In genomic region chr9:39708958-39709357, GRCm38 (mm10) we compare ENCODE assay signal across 13 mouse cellular contexts. TPM values are rescaled to one million over a fixed set of nuclear protein-coding genes. Genes with fewer than 3 reads are reported as not detected.
DNase-seq lines count a peak whose midpoint lies in the region; ATAC-seq and TF ChIP-seq lines count a peak whose summit lies in the region.
"Had no signal": no experiment of that assay in that cellular context is flagged by ENCODE, and none has a peak within 500 bp of the region (broad histone marks: within the 10 kb centered on the region; RNA-seq: fewer than 3 reads in every experiment).

No protein-coding gene starts in this region.

- H3K9ac ChIP-seq in embryonic facial prominence, embryonic 14.5 days (ENCODE audit: low read depth, low read length), result no peak overlapping the region
- no peak overlapping the region for H3K9ac ChIP-seq in lung, embryonic 15.5 days
- no peak overlapping the region for H3K9ac ChIP-seq in lung, postnatal 0 days (replicated peaks; ENCODE audit: low read depth)
- H3K9ac ChIP-seq in heart, embryonic 12.5 days, result no peak overlapping the region
- H3K9ac ChIP-seq: neural tube, embryonic 12.5 days had no signal

- peak; percentile 14 for DNase-seq in embryonic facial prominence, embryonic 14.5 days (ENCODE audit: low spot score)
- DNase-seq in embryonic facial prominence, embryonic 10.5 days (ENCODE audit: low spot score), result no peak
- no peak for DNase-seq in lung, postnatal 0 days (ENCODE audit: low spot score)
- peak; percentile 56 to 68 for DNase-seq in kidney, postnatal 4 days
- no peak for DNase-seq in thymus, postnatal 0 days (ENCODE audit: low spot score)
- no peak for DNase-seq in retina, embryonic 14.5 days (ENCODE audit: low spot score)
- DNase-seq: adrenal gland, adult 8-10 months had no signal

- no peak for TF ChIP-seq CTCF in lung, postnatal 0 days (IDR thresholded peaks at IDR 0.05)

- WGBS in embryonic facial prominence, embryonic 14.5 days, result 59% methylated on average over 3 of the region's 3 CpGs
- 83% methylated on average over 3 of the region's 3 CpGs for WGBS in embryonic facial prominence, embryonic 10.5 days
- WGBS in lung, embryonic 15.5 days, result 37% methylated on average over 3 of the region's 3 CpGs
- 49% methylated on average over 3 of the region's 3 CpGs for WGBS in lung, postnatal 0 days
- WGBS in heart, embryonic 12.5 days, result 45% methylated on average over 3 of the region's 3 CpGs

- H3K4me3 ChIP-seq in embryonic facial prominence, embryonic 14.5 days (ENCODE audit: low read depth, low read length), result no peak overlapping the region
- no peak overlapping the region for H3K4me3 ChIP-seq in embryonic facial prominence, embryonic 10.5 days
- H3K4me3 ChIP-seq in lung, embryonic 15.5 days, result no peak overlapping the region
- no peak overlapping the region for H3K4me3 ChIP-seq in lung, postnatal 0 days (ENCODE audit: low read depth, low read length)
- no peak overlapping the region for H3K4me3 ChIP-seq in heart, embryonic 12.5 days
- H3K4me3 ChIP-seq: megakaryocyte, embryonic 14.5 days; neural tube, embryonic 12.5 days had no signal

- no peak for TF ChIP-seq EP300 in lung, postnatal 0 days (IDR thresholded peaks at IDR 0.05)

- no peaks in the 10 kb centered on the region for H3K4me1 ChIP-seq in embryonic facial prominence, embryonic 14.5 days (ENCODE audit: control insufficient read depth, insufficient read depth, low read length)
- no peaks in the 10 kb centered on the region for H3K4me1 ChIP-seq in embryonic facial prominence, embryonic 10.5 days
- 0 out of 2 replicates have a peak, but pooled peaks cover 3% of the 10 kb centered on the region for H3K4me1 ChIP-seq in lung, embryonic 15.5 days
- H3K4me1 ChIP-seq in lung, postnatal 0 days (ENCODE audit: insufficient read depth, low read depth, low read length), result no peaks in the 10 kb centered on the region
- H3K4me1 ChIP-seq in heart, embryonic 12.5 days (replicated peaks), result no peaks in the 10 kb centered on the region; the same call in 1 of the 2 replicates
- H3K4me1 ChIP-seq: megakaryocyte, embryonic 14.5 days; neural tube, embryonic 12.5 days had no signal

- H3K27ac ChIP-seq in embryonic facial prominence, embryonic 14.5 days (replicated peaks; ENCODE audit: low read depth, low read length), result no peak overlapping the region
- no peak overlapping the region for H3K27ac ChIP-seq in embryonic facial prominence, embryonic 10.5 days (replicated peaks)
- H3K27ac ChIP-seq in lung, embryonic 15.5 days, result no peak overlapping the region
- no peak overlapping the region for H3K27ac ChIP-seq in lung, postnatal 0 days (ENCODE audit: low read length)
- no peak overlapping the region for H3K27ac ChIP-seq in heart, embryonic 12.5 days (ENCODE audit: poor library complexity, severe bottlenecking)
- H3K27ac ChIP-seq: neural tube, embryonic 12.5 days had no signal

- H3K9me3 ChIP-seq in embryonic facial prominence, embryonic 14.5 days (ENCODE audit: control insufficient read depth, low read length), result no peaks in the 10 kb centered on the region
- H3K9me3 ChIP-seq in embryonic facial prominence, embryonic 10.5 days, result no peaks in the 10 kb centered on the region
- no peaks in the 10 kb centered on the region for H3K9me3 ChIP-seq in lung, embryonic 15.5 days
- H3K9me3 ChIP-seq in lung, postnatal 0 days (ENCODE audit: low read length), result no peaks in the 10 kb centered on the region
- no peaks in the 10 kb centered on the region for H3K9me3 ChIP-seq in heart, embryonic 12.5 days (replicated peaks)
- H3K9me3 ChIP-seq: megakaryocyte, embryonic 14.5 days; neural tube, embryonic 12.5 days had no signal

- no peaks in the 10 kb centered on the region for H3K36me3 ChIP-seq in embryonic facial prominence, embryonic 14.5 days (ENCODE audit: control insufficient read depth, insufficient read depth, low read length)
- no peaks in the 10 kb centered on the region for H3K36me3 ChIP-seq in embryonic facial prominence, embryonic 10.5 days (replicated peaks)
- H3K36me3 ChIP-seq in lung, embryonic 15.5 days, result no peaks in the 10 kb centered on the region
- H3K36me3 ChIP-seq in lung, postnatal 0 days (ENCODE audit: insufficient read depth, low read length), result no peaks in the 10 kb centered on the region
- H3K36me3 ChIP-seq in heart, embryonic 12.5 days, result no peaks in the 10 kb centered on the region
- H3K36me3 ChIP-seq: neural tube, embryonic 12.5 days had no signal

- H3K27me3 ChIP-seq in embryonic facial prominence, embryonic 14.5 days (replicated peaks; ENCODE audit: control insufficient read depth, insufficient read depth, low read length), result no peaks in the 10 kb centered on the region
- no peaks in the 10 kb centered on the region for H3K27me3 ChIP-seq in embryonic facial prominence, embryonic 10.5 days (replicated peaks; ENCODE audit: low read depth, poor library complexity, severe bottlenecking)
- no peaks in the 10 kb centered on the region for H3K27me3 ChIP-seq in lung, embryonic 15.5 days
- no peaks in the 10 kb centered on the region for H3K27me3 ChIP-seq in lung, postnatal 0 days (replicated peaks; ENCODE audit: insufficient read depth, low read length)
- H3K27me3 ChIP-seq in heart, embryonic 12.5 days (replicated peaks), result no peaks in the 10 kb centered on the region
- H3K27me3 ChIP-seq: megakaryocyte, embryonic 14.5 days; neural tube, embryonic 12.5 days had no signal

- ATAC-seq in embryonic facial prominence, embryonic 14.5 days (ENCODE audit: low read depth), result no peak
- peak; percentile 64; the same call in 1 of the 2 replicates for ATAC-seq in lung, embryonic 15.5 days (ENCODE audit: borderline replicate concordance, extremely low read depth, low FRiP score, low TSS enrichment)
- ATAC-seq in lung, postnatal 0 days, result no peak
- ATAC-seq in heart, embryonic 12.5 days (ENCODE audit: insufficient number of reproducible peaks, low FRiP score), result 0 out of 2 replicates have a peak, but pooled peaks have one; percentile 42
- ATAC-seq: hindbrain, embryonic 16.5 days had no signal

- no peak overlapping the region for H3K4me2 ChIP-seq in embryonic facial prominence, embryonic 14.5 days (ENCODE audit: low read depth, low read length)
- H3K4me2 ChIP-seq in lung, embryonic 15.5 days, result no peak overlapping the region
- H3K4me2 ChIP-seq in lung, postnatal 0 days (replicated peaks; ENCODE audit: low read depth, low read length), result no peak overlapping the region
- no peak overlapping the region for H3K4me2 ChIP-seq in heart, embryonic 12.5 days
- H3K4me2 ChIP-seq: neural tube, embryonic 12.5 days had no signal

RNA-seq across cellular contexts. Expression of gene Olfr149, which starts 2.0 kb away (rescaled TPM):
- not detected in 2 replicates for polyA plus RNA-seq in embryonic facial prominence, embryonic 14.5 days (2014; fragmentation: Nextera tagmentation; extraction: Ambion mirVana)
- 0.05 TPM in 1 of 2 replicates, not detected in the other for polyA plus RNA-seq in embryonic facial prominence, embryonic 10.5 days (2016; fragmentation: Nextera tagmentation; extraction: Ambion mirVana)
- not detected in 2 replicates for polyA plus RNA-seq in lung, embryonic 15.5 days (2015; fragmentation: Nextera tagmentation; extraction: Ambion mirVana)
- not detected in 2 replicates for polyA plus RNA-seq in lung, postnatal 0 days (2015; fragmentation: Nextera tagmentation; extraction: Ambion mirVana)
- polyA plus RNA-seq in heart, embryonic 12.5 days (2016; fragmentation: Nextera tagmentation; extraction: Ambion mirVana), result not detected in 2 replicates
- polyA plus RNA-seq in thymus, postnatal 0 days (2015; fragmentation: Nextera tagmentation; extraction: Ambion mirVana), result not detected in 2 replicates
- polyA plus RNA-seq: cerebellum, adult 2 months; hindbrain, embryonic 16.5 days; neural tube, embryonic 12.5 days had no signal

RNA-seq across cellular contexts. Expression of gene Olfr965, which starts 2.2 kb away (rescaled TPM):
- polyA plus RNA-seq in embryonic facial prominence, embryonic 14.5 days (2014; fragmentation: Nextera tagmentation; extraction: Ambion mirVana), result not detected in 2 replicates
- not detected in 2 replicates for polyA plus RNA-seq in embryonic facial prominence, embryonic 10.5 days (2016; fragmentation: Nextera tagmentation; extraction: Ambion mirVana)
- polyA plus RNA-seq in lung, embryonic 15.5 days (2015; fragmentation: Nextera tagmentation; extraction: Ambion mirVana), result not detected in 2 replicates
- polyA plus RNA-seq in lung, postnatal 0 days (2015; fragmentation: Nextera tagmentation; extraction: Ambion mirVana), result not detected in 2 replicates
- not detected in 2 replicates for polyA plus RNA-seq in heart, embryonic 12.5 days (2016; fragmentation: Nextera tagmentation; extraction: Ambion mirVana)
- polyA plus RNA-seq in thymus, postnatal 0 days (2015; fragmentation: Nextera tagmentation; extraction: Ambion mirVana), result not detected in 2 replicates
- polyA plus RNA-seq: cerebellum, adult 2 months; hindbrain, embryonic 16.5 days; neural tube, embryonic 12.5 days had no signal

RNA-seq across cellular contexts. Expression of gene Olfr150, which starts 21.8 kb away (rescaled TPM):
- polyA plus RNA-seq in embryonic facial prominence, embryonic 14.5 days (2014; fragmentation: Nextera tagmentation; extraction: Ambion mirVana), result not detected in 2 replicates
- polyA plus RNA-seq in embryonic facial prominence, embryonic 10.5 days (2016; fragmentation: Nextera tagmentation; extraction: Ambion mirVana), result not detected in 2 replicates
- not detected in 2 replicates for polyA plus RNA-seq in lung, embryonic 15.5 days (2015; fragmentation: Nextera tagmentation; extraction: Ambion mirVana)
- not detected in 2 replicates for polyA plus RNA-seq in lung, postnatal 0 days (2015; fragmentation: Nextera tagmentation; extraction: Ambion mirVana)
- not detected in 2 replicates for polyA plus RNA-seq in heart, embryonic 12.5 days (2016; fragmentation: Nextera tagmentation; extraction: Ambion mirVana)
- not detected in 2 replicates for polyA plus RNA-seq in thymus, postnatal 0 days (2015; fragmentation: Nextera tagmentation; extraction: Ambion mirVana)
- polyA plus RNA-seq: cerebellum, adult 2 months; hindbrain, embryonic 16.5 days; neural tube, embryonic 12.5 days had no signal

RNA-seq across cellular contexts. Expression of gene Olfr967, which starts 37.1 kb away (rescaled TPM):
- not detected in 2 replicates for polyA plus RNA-seq in embryonic facial prominence, embryonic 14.5 days (2014; fragmentation: Nextera tagmentation; extraction: Ambion mirVana)
- polyA plus RNA-seq in embryonic facial prominence, embryonic 10.5 days (2016; fragmentation: Nextera tagmentation; extraction: Ambion mirVana), result not detected in 2 replicates
- not detected in 2 replicates for polyA plus RNA-seq in lung, embryonic 15.5 days (2015; fragmentation: Nextera tagmentation; extraction: Ambion mirVana)
- not detected in 2 replicates for polyA plus RNA-seq in lung, postnatal 0 days (2015; fragmentation: Nextera tagmentation; extraction: Ambion mirVana)
- polyA plus RNA-seq in heart, embryonic 12.5 days (2016; fragmentation: Nextera tagmentation; extraction: Ambion mirVana), result not detected in 2 replicates
- polyA plus RNA-seq in thymus, postnatal 0 days (2015; fragmentation: Nextera tagmentation; extraction: Ambion mirVana), result not detected in 2 replicates
- polyA plus RNA-seq: cerebellum, adult 2 months; hindbrain, embryonic 16.5 days; neural tube, embryonic 12.5 days had no signal

RNA-seq across cellular contexts. Expression of gene Olfr963, which starts 42.0 kb away (rescaled TPM):
- not detected in 2 replicates for polyA plus RNA-seq in embryonic facial prominence, embryonic 14.5 days (2014; fragmentation: Nextera tagmentation; extraction: Ambion mirVana)
- polyA plus RNA-seq in embryonic facial prominence, embryonic 10.5 days (2016; fragmentation: Nextera tagmentation; extraction: Ambion mirVana), result not detected in 2 replicates
- polyA plus RNA-seq in lung, embryonic 15.5 days (2015; fragmentation: Nextera tagmentation; extraction: Ambion mirVana), result not detected in 2 replicates
- not detected in 2 replicates for polyA plus RNA-seq in lung, postnatal 0 days (2015; fragmentation: Nextera tagmentation; extraction: Ambion mirVana)
- polyA plus RNA-seq in heart, embryonic 12.5 days (2016; fragmentation: Nextera tagmentation; extraction: Ambion mirVana), result not detected in 2 replicates
- not detected in 2 replicates for polyA plus RNA-seq in thymus, postnatal 0 days (2015; fragmentation: Nextera tagmentation; extraction: Ambion mirVana)
- polyA plus RNA-seq: cerebellum, adult 2 months; hindbrain, embryonic 16.5 days; neural tube, embryonic 12.5 days had no signal

Comparison
In these comparisons a context has a peak if more than half of its experiments do, and no peak if none do; other contexts are left out.
1. ATAC-seq: peak in lung, embryonic 15.5 days (single experiment) and heart, embryonic 12.5 days (single experiment); none in embryonic facial prominence, embryonic 14.5 days (single experiment) and lung, postnatal 0 days (single experiment).
2. DNase-seq: peak in embryonic facial prominence, embryonic 14.5 days (single experiment) and kidney, postnatal 4 days (2 of 2); none in embryonic facial prominence, embryonic 10.5 days (single experiment), lung, postnatal 0 days (single experiment), thymus, postnatal 0 days (single experiment) and retina, embryonic 14.5 days (single experiment).